Mouse (Mus musculus) urinary bladder, postnatal 10 days (tissue): ENCODE measurements around the gene Fam89a.

Experiments used
- DNase-seq: peaks from one replicate; pipeline ENCODE4 v3.0.0; 2022; ENCODE audit warnings: low spot score

Fam89a gene

GRCm38 (mm10) chr8:124751709-124752173 lies at the start of gene Fam89a:
Fam89a (minus strand) TSS chr8:124751832.
- no peak for DNase-seq

GRCm38 (mm10) chr8:124800542-124800941 lies 48.9 kb upstream of the Fam89a start:
- no peak for DNase-seq

GRCm38 (mm10) chr8:124795781-124796488 lies 44.3 kb upstream of the Fam89a start:
- DNase-seq, result no peak

DNA sequence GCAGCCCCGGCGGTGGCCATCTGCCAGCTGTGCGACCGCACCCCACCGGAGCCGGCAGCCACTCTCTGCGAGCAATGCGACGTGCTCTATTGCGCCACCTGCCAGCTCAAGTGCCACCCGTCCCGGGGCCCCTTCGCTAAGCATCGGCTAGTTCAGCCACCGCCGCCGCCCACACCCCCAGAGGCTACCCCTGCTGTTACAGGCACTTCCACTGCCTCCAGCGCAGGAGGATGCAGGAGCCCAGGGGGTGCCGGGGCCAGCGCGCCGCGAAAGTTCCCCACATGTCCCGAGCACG lies 42.8 kb upstream of the Fam89a start:
- no peak for DNase-seq

DNA sequence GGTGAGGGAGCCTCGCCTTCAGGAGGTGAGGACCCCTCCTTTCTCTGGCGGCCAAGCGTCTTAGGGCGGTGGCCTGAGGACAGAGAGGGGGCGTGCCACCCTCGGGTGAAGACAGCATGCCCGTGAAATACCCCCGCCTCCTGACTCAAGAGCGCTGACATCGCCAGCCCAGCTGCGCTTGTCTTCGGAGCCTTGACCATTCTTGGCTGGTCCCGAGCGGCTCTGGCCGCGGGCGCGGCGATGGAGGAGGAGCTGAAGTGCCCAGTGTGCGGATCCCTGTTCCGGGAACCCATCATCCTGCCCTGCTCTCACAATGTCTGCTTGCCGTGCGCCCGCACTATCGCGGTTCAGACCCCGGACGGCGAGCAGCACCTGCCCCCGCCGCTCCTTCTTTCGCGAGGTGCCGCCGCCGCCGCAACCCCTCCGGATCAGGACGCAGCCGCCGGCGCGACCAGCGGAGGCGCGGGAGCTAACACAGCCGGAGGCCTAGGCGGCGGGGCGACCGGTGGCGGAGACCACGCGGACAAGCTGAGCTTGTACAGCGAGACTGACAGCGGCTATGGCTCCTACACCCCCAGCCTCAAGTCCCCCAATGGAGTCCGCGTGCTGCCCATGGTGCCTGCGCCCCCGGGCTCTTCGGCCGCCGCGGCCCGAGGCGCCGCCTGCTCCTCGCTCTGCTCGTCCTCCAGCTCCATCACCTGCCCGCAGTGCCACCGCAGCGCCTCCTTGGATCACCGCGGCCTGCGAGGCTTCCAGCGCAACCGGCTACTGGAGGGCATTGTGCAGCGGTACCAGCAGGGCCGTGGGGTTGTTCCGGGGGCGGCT lies 42.2 kb upstream of the Fam89a start:
- no peak for DNase-seq

DNA sequence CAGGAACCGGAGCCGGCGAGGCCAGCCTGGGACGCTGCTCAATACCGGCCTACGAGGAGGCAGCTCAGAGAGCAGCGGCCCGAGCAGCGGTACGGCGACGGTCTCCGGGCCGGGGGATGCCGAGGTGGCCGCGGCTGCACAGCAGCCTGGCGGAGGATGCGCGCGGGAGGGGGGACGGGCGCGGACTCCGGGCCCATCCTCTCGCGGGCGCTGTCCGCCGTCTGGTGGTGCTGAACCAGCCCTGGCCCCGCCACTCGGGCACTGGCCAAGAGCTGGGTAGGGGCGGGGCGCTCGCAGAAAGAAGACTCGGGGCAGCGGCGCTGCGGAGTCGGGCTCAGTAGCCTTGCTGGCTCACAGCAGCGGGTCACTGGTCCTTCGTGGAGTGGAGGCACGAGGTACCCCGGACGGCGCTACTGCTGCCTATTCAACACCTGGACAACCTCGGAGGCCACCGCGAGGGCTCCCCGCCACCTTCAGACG lies 41.6 kb upstream of the Fam89a start:
- DNase-seq, result peak; percentile 73

DNA sequence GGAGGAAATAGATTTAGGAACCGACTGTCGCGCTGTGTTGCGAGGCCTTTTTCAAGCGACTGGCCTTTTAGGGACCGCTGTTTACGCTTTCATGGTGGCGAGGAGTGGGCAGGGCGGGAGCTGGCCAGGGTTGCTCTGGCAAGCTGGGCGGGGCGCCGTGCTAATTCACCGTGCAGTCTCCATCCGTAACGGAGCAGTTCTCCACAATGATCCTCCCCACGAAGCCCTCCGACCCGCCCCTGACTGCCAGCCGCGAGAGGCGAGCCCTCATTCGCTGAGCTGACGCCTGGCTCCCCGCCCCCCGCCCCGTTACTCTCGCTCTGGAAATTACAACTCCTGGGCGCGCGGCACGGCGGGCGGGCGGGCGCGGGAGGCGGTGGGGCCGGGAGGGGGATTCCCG lies 41.1 kb upstream of the Fam89a start, which contains the start of gene Trim67:
TSS of gene Trim67 (plus strand) at position 385 of the 400 bp plus-strand sequence.
- DNase-seq, result no peak

- no peak for DNase-seq
Measured at GRCm38 (mm10) chr8:124792186-124792585, 40.6 kb upstream of the Fam89a start.

- DNase-seq, result no peak
Measured at GRCm38 (mm10) chr8:124791751-124792150, 40.1 kb upstream of the Fam89a start.

GRCm38 (mm10) chr8:124790676-124791075 lies 39.0 kb upstream of the Fam89a start:
- DNase-seq, result no peak

DNA sequence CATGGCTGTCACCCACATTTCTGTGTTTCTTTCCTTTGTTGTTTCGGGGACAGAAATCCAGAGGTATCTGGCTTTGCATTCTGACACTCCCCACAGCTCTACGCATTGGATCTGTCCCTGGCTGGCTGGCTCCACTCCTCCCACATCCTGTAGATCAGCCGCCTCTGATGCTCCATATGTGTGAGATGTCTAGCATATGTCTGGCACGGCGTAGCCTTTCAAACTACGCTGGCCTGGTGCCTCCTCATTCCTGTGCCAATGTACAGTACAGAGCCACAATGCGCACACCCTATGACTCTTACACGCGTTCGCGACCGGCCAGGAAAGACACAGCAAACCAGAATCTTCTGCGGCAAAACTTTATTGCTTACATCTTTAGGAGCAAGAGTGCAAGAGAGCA lies 33.0 kb upstream of the Fam89a start:
- DNase-seq, result no peak

DNA sequence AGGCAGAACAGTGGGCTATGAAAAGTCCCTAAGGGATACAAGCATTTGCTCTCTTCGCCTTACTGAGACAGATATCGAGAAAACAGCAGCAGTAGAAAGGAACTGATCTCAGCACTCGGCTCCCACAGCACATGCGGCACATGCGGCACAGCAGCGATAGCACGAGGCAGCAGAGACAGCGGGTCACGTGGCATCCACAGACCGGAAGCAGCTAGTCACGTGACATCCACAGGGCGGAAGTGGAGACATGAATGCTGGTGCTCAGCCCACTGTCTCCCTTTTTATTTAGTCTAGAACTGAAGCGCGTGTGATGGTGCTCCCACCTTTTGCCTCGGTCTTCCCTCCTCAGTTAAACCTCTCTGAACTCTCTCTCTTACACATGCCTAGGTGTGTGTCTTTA lies 31.6 kb upstream of the Fam89a start:
- no peak for DNase-seq

- DNase-seq, result no peak
Measured at GRCm38 (mm10) chr8:124782431-124782830, 30.8 kb upstream of the Fam89a start.

DNA sequence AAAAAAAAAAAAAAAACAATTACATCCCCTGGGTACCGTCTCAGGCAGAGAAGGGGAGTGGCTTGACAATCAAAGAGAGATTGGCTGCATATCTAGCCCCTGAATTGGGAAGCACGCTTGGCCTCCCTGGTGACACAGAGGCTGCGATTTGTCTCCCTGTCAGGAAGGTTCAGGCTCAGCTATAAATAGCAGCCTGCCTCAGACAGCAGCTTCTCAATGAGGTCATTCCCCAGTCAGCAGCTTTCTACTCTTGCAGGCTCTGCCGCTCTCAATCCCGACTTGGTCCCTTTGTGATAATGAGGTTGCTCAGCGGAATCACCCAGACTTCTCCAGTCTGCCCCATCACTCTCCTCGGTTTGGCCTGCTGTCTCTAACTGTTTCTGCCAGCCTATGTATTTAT lies 28.6 kb upstream of the Fam89a start:
- no peak for DNase-seq

DNA sequence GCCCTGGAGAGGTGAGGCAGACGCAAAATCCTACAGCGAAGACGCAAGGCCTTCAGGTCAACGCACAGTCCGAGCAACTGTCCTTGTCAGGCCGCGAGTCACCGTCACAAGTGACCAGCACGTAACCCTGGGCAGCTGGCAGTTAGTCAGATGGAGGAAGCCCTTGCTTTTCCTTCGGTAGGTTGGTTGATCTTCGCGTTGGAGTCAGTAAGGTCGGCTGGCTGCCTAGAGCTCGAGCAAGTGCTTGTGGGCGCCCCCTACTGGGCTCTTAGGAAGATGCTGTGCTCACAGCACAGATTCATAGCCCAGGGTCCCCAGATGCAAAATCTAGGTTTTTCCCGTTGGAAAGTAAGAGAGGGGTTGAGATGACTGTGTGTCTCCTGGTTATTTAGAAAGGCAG lies 24.1 kb upstream of the Fam89a start:
- no peak for DNase-seq

- DNase-seq, result no peak
Measured at GRCm38 (mm10) chr8:124772389-124772788, 20.8 kb upstream of the Fam89a start.

DNA sequence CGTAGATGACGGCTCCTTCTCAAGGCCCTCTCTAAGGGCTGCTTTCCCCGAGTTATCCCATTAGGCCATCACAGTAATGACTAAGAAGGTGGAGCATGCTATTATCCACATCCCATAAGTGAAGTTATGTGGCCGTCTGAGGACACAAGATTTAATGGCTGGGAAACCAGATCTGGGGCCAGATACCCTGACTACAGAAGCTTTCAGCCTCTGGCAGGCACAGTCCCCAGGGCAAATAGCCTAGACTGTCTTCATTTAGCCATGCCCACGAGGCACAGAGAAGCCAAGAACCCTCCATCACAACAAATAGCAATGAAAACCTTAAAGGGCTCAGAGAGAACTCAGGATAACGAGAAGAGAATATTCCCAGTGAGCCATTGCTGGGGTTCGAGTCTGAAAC lies 11.4 kb upstream of the Fam89a start:
- DNase-seq, result no peak

DNA sequence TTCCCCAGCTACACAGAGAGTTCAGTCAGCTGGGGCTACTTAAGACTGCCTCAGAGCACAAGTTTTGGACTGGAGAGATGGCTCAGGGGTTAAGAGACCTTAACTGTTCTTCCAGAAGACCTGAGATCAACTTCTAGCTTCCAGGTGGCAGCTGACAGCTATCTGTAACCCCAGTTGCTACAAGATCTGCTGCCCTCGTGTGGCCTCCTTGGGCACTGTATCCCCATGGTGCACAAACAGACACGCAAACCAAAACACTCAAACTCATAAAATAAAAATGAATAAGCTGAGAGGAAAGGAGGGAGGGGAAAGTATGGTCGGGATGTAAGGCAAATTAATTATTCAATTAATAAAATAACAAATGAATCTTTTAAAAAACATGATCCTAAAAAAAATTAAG lies 6.9 kb upstream of the Fam89a start:
- no peak for DNase-seq

DNA sequence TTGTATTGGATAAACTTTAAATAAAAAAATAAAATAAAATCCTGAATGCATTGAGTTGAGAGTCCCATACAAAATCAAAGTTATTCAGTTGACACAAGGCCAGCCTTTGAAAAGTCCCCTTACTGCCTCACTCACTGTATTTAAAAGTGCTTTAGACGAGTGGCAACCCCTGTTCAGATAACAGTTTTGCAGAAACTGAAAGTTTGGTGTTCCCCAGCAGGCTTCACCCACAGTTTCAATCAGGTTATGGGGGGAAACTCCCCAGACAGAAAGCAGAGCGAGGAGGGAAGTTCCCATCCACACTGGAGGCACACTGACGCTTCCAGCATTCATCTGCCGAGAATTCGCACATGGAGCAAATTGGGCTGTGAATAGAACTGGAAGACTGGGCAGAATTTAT lies 5.0 kb upstream of the Fam89a start:
- DNase-seq, result no peak

DNA sequence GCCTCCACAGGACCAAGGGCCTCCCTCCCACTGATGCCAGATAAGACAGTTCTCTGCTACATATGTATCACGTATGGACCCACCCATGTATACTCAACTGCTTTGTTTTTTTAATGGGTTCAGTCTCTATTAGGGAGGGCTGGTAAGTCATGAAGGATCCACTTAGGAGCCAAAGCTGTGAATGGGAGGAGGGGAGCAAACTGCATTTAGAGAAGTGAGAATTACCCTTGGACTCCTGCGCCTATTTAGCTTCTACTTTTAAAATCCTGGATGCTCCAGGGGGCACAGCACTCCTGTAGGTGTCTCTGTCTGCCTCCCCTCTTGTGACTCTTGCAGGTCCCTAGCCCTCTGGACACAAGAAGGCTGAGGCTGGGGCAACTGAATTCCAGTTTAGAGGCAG lies 4.5 kb upstream of the Fam89a start:
- DNase-seq, result no peak

GRCm38 (mm10) chr8:124755481-124755880 lies 3.8 kb upstream of the Fam89a start:
- DNase-seq, result no peak

- no peak for DNase-seq
Measured at GRCm38 (mm10) chr8:124754792-124755190, 3.2 kb upstream of the Fam89a start.

DNA sequence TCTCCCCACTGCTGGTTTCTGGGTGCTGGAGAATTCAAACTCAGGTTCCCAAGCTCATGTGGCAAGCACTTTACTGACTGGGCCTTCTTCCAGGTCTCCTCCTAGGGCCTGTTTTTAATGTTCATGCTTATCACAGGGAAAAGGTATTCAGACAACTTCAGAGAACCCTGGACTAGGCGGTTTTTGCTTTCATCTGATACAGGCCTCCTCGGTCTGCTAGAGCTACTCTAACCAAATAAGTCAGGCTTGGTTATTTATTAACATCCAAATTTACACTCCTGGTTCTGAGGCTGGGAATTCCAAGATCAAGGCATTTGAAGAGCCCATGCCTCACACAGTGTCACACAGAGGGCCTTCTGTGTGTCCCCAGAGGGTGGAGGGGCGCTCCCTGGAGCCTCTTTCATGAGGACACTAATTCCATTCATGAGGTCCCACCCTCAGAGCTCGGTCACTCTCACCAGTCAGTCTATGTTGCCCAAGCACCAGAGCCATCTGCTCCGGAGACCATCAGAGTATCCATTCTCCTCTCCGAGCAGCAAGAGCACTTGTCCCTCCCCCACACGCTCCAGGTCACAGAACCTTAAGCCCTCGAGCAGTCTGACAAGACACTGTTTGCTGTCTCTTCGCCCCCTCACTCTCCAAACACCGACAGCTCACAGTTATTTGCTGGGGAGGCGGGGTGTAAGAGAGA lies 2.6 kb upstream of the Fam89a start:
- no peak for DNase-seq
